Comparison of ENCODE assay signal across 20 mouse cellular contexts in genomic region chr6:36484132-36484665, GRCm38 (mm10).
"Had no signal": no experiment of that assay in that cellular context is flagged by ENCODE, and none has a peak within 500 bp of the region (broad histone marks: within the 10 kb centered on the region; RNA-seq: fewer than 3 reads in every experiment).

No protein-coding gene starts in this region.

- H3K27ac ChIP-seq: kidney, postnatal 0 days; layer of hippocampus, adult 2 months; limb, embryonic 10.5 days; limb, embryonic 13.5 days; liver, embryonic 12.5 days; liver, embryonic 15.5 days; neural tube, embryonic 12.5 days; neural tube, embryonic 15.5 days; stomach, embryonic 15.5 days had no signal

- H3K4me3 ChIP-seq: layer of hippocampus, adult 2 months; limb, embryonic 10.5 days; limb, embryonic 13.5 days; liver, embryonic 12.5 days; liver, embryonic 15.5 days; neural tube, embryonic 12.5 days; neural tube, embryonic 15.5 days; stomach, embryonic 15.5 days had no signal

- H3K4me2 ChIP-seq: limb, embryonic 13.5 days; liver, embryonic 12.5 days; liver, embryonic 15.5 days; neural tube, embryonic 12.5 days; neural tube, embryonic 15.5 days; stomach, embryonic 15.5 days had no signal

- H3K4me1 ChIP-seq: limb, embryonic 10.5 days; limb, embryonic 13.5 days; liver, embryonic 12.5 days; liver, embryonic 15.5 days; neural tube, embryonic 12.5 days; neural tube, embryonic 15.5 days; stomach, embryonic 15.5 days had no signal

- H3K27me3 ChIP-seq: limb, embryonic 13.5 days; liver, embryonic 12.5 days; liver, embryonic 15.5 days; neural tube, embryonic 12.5 days; neural tube, embryonic 15.5 days; stomach, embryonic 15.5 days had no signal

- H3K36me3 ChIP-seq: limb, embryonic 10.5 days; limb, embryonic 13.5 days; liver, embryonic 12.5 days; liver, embryonic 15.5 days; neural tube, embryonic 12.5 days; neural tube, embryonic 15.5 days; stomach, embryonic 15.5 days had no signal

- ATAC-seq: liver, embryonic 12.5 days had no signal

- H3K9ac ChIP-seq: limb, embryonic 13.5 days; liver, embryonic 12.5 days; liver, embryonic 15.5 days; neural tube, embryonic 12.5 days; neural tube, embryonic 15.5 days; stomach, embryonic 15.5 days had no signal

- DNase-seq: kidney, adult 2 months; kidney, postnatal 25 days; layer of hippocampus, adult 9-11 months; liver; lung, adult 2 months; lung, postnatal 4 days; midbrain, embryonic 14.5 days; right cerebral cortex, adult 18-20 months; right cerebral cortex, postnatal 14 days; right cerebral cortex, postnatal 4 days; thymus, postnatal 25 days had no signal

- H3K9me3 ChIP-seq: limb, embryonic 10.5 days; limb, embryonic 13.5 days; liver, embryonic 12.5 days; liver, embryonic 15.5 days; neural tube, embryonic 12.5 days; neural tube, embryonic 15.5 days; stomach, embryonic 15.5 days had no signal
